Mouse (Mus musculus): ENCODE measurements around the gene Mt4. TPM values are rescaled to one million over a fixed set of nuclear protein-coding genes. Genes with fewer than 3 reads are reported as not detected.
A peak's percentile ranks its signal among the peaks of the same experiment; 100 is the strongest.
"Not testable (repeated sequence)": the region's sequence is repeated elsewhere in the genome, so short reads cannot be mapped to it uniquely, and the experiment has no call there.

Mt4 gene
- polyA plus RNA-seq, 1 experiment from 2014 or later: 1.3 TPM

DNA sequence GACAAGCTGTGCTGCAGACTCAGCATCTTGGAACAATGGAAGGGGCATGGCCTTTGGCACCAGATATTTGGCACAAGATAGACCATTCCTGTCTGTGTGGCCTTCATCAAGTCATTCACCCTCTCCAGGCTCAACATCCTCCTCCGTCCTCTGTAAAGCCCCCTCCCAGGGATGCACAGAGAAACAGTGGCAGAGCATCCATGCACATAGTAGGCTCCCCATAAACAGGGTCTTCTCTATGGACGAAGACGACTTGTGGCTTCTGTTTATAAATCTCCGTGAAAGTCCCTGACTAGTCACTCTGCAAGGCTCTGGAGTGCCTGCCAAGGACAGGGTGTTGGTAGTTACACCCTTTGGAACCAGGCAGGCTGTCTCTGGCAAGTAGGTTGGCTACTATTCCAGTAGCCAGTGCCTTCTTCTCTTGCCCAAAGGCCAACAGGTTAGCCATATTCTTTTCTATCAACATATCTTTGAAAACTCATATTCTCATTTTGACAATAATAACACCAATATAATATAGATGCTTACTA, 3.3 kb downstream of the Mt4 start:
- Histone ChIP-seq H3K9ac (ENCODE audit: low read length) (no peak overlapping the region), H3K9me3 (ENCODE audit: control insufficient read depth, low read length) (no peaks in the 10 kb centered on the region), H3K27me3 (replicated peaks; ENCODE audit: control insufficient read depth, insufficient read depth, low read length) (no peaks in the 10 kb centered on the region), H3K36me3 (ENCODE audit: control insufficient read depth, insufficient read depth, low read length) (no peaks in the 10 kb centered on the region), H3K4me3 (ENCODE audit: low read depth, low read length) (no peak overlapping the region), H3K4me2 (ENCODE audit: low read length) (no peak overlapping the region), H3K27ac (ENCODE audit: low read depth) (no peak overlapping the region), H3K4me1 (replicated peaks; ENCODE audit: control insufficient read depth, insufficient read depth, low read length) (no peaks in the 10 kb centered on the region)
- WGBS: 88% methylated on average over 4 of the region's 4 CpGs
- ATAC-seq (replicated peaks; ENCODE audit: low FRiP score, low TSS enrichment, low read depth) (no peak), DNase-seq (ENCODE audit: low spot score) (no peak)

- 45% methylated on average over 5 of the region's 5 CpGs for WGBS
- Histone ChIP-seq H3K4me3 (ENCODE audit: low read depth, low read length) (no peak overlapping the region), H3K9me3 (ENCODE audit: control insufficient read depth, low read length) (no peaks in the 10 kb centered on the region), H3K27ac (ENCODE audit: low read depth) (no peak overlapping the region), H3K4me1 (replicated peaks; ENCODE audit: control insufficient read depth, insufficient read depth, low read length) (peaks cover 8% of the 10 kb centered on the region), H3K9ac (ENCODE audit: low read length) (no peak overlapping the region), H3K4me2 (ENCODE audit: low read length) (no peak overlapping the region), H3K36me3 (ENCODE audit: control insufficient read depth, insufficient read depth, low read length) (no peaks in the 10 kb centered on the region), H3K27me3 (replicated peaks; ENCODE audit: control insufficient read depth, insufficient read depth, low read length) (0 out of 2 replicates have a peak, but pooled peaks cover 6% of the 10 kb centered on the region)
- no peak for ATAC-seq (replicated peaks; ENCODE audit: low FRiP score, low TSS enrichment, low read depth)
- DNase-seq (ENCODE audit: low spot score): no peak
Measured at GRCm38 (mm10) chr8:94148236-94148635, 11.2 kb downstream of the Mt4 start.

- WGBS: 69% methylated on average over 5 of the region's 5 CpGs
- Histone ChIP-seq H3K36me3 (ENCODE audit: control insufficient read depth, insufficient read depth, low read length) (no peaks in the 10 kb centered on the region), H3K27ac (ENCODE audit: low read depth) (no peak overlapping the region), H3K9ac (ENCODE audit: low read length) (no peak overlapping the region), H3K4me3 (ENCODE audit: low read depth, low read length) (no peak overlapping the region), H3K4me1 (replicated peaks; ENCODE audit: control insufficient read depth, insufficient read depth, low read length) (peaks cover 12% of the 10 kb centered on the region), H3K4me2 (ENCODE audit: low read length) (no peak overlapping the region), H3K27me3 (replicated peaks; ENCODE audit: control insufficient read depth, insufficient read depth, low read length) (0 out of 2 replicates have a peak, but pooled peaks cover 6% of the 10 kb centered on the region), H3K9me3 (ENCODE audit: control insufficient read depth, low read length) (no peaks in the 10 kb centered on the region)
- no peak for ATAC-seq (replicated peaks; ENCODE audit: low FRiP score, low TSS enrichment, low read depth)
- DNase-seq (ENCODE audit: low spot score): no peak
Measured at GRCm38 (mm10) chr8:94150925-94151324, 13.9 kb downstream of the Mt4 start.

- DNase-seq (ENCODE audit: low spot score): peak; percentile 68
- Histone ChIP-seq H3K4me3 (ENCODE audit: low read depth, low read length) (peak within 1 kb of the TSS; percentile 16), H3K27me3 (replicated peaks; ENCODE audit: control insufficient read depth, insufficient read depth, low read length) (0 out of 2 replicates have a peak, but pooled peaks cover 6% of the 10 kb centered on the region), H3K27ac (ENCODE audit: low read depth) (no peak within 1 kb of the TSS), H3K36me3 (ENCODE audit: control insufficient read depth, insufficient read depth, low read length) (no peaks in the 10 kb centered on the region), H3K4me1 (replicated peaks; ENCODE audit: control insufficient read depth, insufficient read depth, low read length) (peaks cover 12% of the 10 kb centered on the region), H3K9me3 (ENCODE audit: control insufficient read depth, low read length) (no peaks in the 10 kb centered on the region), H3K4me2 (ENCODE audit: low read length) (peak within 1 kb of the TSS; percentile 55), H3K9ac (ENCODE audit: low read length) (no peak within 1 kb of the TSS)
- peak; percentile 59; the same call in 1 of the 2 replicates for ATAC-seq (replicated peaks; ENCODE audit: low FRiP score, low TSS enrichment, low read depth)
- 2% methylated on average over 29 of the region's 29 CpGs for WGBS
Measured at GRCm38 (mm10) chr8:94152513-94153300, 15.7 kb downstream of the Mt4 start, which contains the start of gene Mt3. Gene Mt3 (plus strand): TSS chr8:94152607.

DNA sequence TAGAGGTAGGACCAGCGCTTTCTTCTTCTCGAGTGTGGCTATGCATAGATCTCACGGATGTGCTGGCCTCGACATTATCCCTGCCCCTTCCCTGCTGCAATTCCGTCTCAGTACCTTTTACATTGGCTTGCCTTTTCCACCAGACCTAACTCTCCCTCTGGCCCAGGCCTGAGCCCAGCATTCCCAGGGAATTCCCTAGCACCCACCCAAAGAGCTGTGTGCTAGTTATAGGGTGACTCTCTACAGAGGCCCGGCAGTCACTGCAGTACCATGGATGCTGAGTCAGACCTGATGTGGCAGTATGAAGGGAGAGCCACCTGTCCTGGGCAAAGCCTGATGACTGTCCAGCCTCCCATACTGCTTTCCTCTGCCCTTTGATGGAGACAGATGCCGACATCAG, 16.5 kb downstream of the Mt4 start:
- Histone ChIP-seq H3K9me3 (ENCODE audit: control insufficient read depth, low read length) (no peaks in the 10 kb centered on the region), H3K9ac (ENCODE audit: low read length) (no peak overlapping the region), H3K4me3 (ENCODE audit: low read depth, low read length) (no peak overlapping the region), H3K27ac (ENCODE audit: low read depth) (no peak overlapping the region), H3K27me3 (replicated peaks; ENCODE audit: control insufficient read depth, insufficient read depth, low read length) (0 out of 2 replicates have a peak, but pooled peaks cover 6% of the 10 kb centered on the region), H3K36me3 (ENCODE audit: control insufficient read depth, insufficient read depth, low read length) (no peaks in the 10 kb centered on the region), H3K4me2 (ENCODE audit: low read length) (peak overlapping the region; percentile 55; the same call in 1 of the 2 replicates), H3K4me1 (replicated peaks; ENCODE audit: control insufficient read depth, insufficient read depth, low read length) (peaks cover 12% of the 10 kb centered on the region)
- WGBS: 35% methylated on average over 7 of the region's 7 CpGs
- no peak; the same call in 1 of the 2 replicates for ATAC-seq (replicated peaks; ENCODE audit: low FRiP score, low TSS enrichment, low read depth)
- DNase-seq (ENCODE audit: low spot score): no peak

- H3K9me3 ChIP-seq (ENCODE audit: control insufficient read depth, low read length): no peaks in the 10 kb centered on the region
- WGBS: 32% methylated on average over 6 of the region's 6 CpGs
Measured at GRCm38 (mm10) chr8:94154537-94154936, 17.5 kb downstream of the Mt4 start.

DNA sequence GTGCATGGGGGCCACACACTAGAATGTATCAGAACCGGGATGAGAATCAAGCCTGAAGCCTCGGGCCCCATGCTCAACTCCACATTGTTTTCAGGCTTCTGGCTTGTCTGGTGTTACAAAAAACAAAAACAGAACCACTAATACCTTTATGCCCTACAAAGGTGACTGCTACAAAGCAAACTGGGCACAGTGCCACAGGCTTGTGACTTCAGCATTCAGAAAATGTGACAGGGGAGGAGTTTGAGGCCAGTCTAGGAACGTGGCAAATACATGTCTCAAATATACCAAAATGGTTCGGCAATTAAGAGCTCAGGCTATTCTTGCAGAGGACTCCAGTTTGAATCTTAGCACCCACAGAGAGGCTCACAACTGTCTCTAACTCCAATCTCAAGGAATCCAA, 19.1 kb downstream of the Mt4 start:
- 74% methylated on average over 4 of the region's 4 CpGs for WGBS
- no peak for ATAC-seq (replicated peaks; ENCODE audit: low FRiP score, low TSS enrichment, low read depth)
- peaks cover 12% of the 10 kb centered on the region for H3K4me1 ChIP-seq (replicated peaks; ENCODE audit: control insufficient read depth, insufficient read depth, low read length)
- no peak overlapping the region for H3K4me2 ChIP-seq (ENCODE audit: low read length)
- H3K27ac ChIP-seq (ENCODE audit: low read depth): no peak overlapping the region
- no peaks in the 10 kb centered on the region for H3K9me3 ChIP-seq (ENCODE audit: control insufficient read depth, low read length)
- no peak overlapping the region for H3K4me3 ChIP-seq (ENCODE audit: low read depth, low read length)
- no peak for DNase-seq (ENCODE audit: low spot score)
- H3K36me3 ChIP-seq (ENCODE audit: control insufficient read depth, insufficient read depth, low read length): no peaks in the 10 kb centered on the region
- no peak overlapping the region for H3K9ac ChIP-seq (ENCODE audit: low read length)
- 0 out of 2 replicates have a peak, but pooled peaks cover 3% of the 10 kb centered on the region for H3K27me3 ChIP-seq (replicated peaks; ENCODE audit: control insufficient read depth, insufficient read depth, low read length)

More at GRCm38 (mm10) chr8:94154537-94154936, 17.5 kb downstream of the Mt4 start:
- no peaks in the 10 kb centered on the region for H3K36me3 ChIP-seq (ENCODE audit: control insufficient read depth, insufficient read depth, low read length)
- H3K27me3 ChIP-seq (replicated peaks; ENCODE audit: control insufficient read depth, insufficient read depth, low read length): 0 out of 2 replicates have a peak, but pooled peaks cover 6% of the 10 kb centered on the region
- H3K9ac ChIP-seq (ENCODE audit: low read length): no peak overlapping the region
- peaks cover 12% of the 10 kb centered on the region for H3K4me1 ChIP-seq (replicated peaks; ENCODE audit: control insufficient read depth, insufficient read depth, low read length)
- no peak overlapping the region for H3K27ac ChIP-seq (ENCODE audit: low read depth)
- no peak overlapping the region for H3K4me3 ChIP-seq (ENCODE audit: low read depth, low read length)
- ATAC-seq (replicated peaks; ENCODE audit: low FRiP score, low TSS enrichment, low read depth): no peak
- H3K4me2 ChIP-seq (ENCODE audit: low read length): no peak overlapping the region
- no peak for DNase-seq (ENCODE audit: low spot score)

DNA sequence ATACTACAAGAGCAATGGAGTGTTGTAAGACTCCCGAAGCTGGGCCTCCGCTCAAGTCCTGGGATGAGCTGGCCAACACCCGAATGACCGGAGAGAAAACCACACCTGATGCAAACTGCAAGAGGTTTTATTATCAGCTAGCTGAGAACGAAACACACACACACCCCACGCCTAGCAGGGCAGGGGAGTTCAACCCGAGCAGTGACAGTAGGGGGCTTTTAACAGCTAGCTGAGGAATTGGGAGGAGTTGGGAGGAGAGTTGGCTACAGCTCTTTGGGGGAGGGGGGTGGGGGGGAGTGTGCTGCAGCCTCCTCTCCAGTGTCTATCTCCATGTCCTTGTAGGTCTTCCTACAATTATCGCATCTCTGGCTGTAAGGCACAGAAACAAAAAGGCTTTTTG, 28.8 kb downstream of the Mt4 start:
- H3K4me3 ChIP-seq (ENCODE audit: low read depth, low read length); H3K9me3 ChIP-seq (ENCODE audit: control insufficient read depth, low read length); H3K9ac ChIP-seq (ENCODE audit: low read length); H3K4me1 ChIP-seq (replicated peaks; ENCODE audit: control insufficient read depth, insufficient read depth, low read length); DNase-seq (ENCODE audit: low spot score); H3K27ac ChIP-seq (ENCODE audit: low read depth); H3K27me3 ChIP-seq (replicated peaks; ENCODE audit: control insufficient read depth, insufficient read depth, low read length); H3K36me3 ChIP-seq (ENCODE audit: control insufficient read depth, insufficient read depth, low read length); H3K4me2 ChIP-seq (ENCODE audit: low read length); ATAC-seq (replicated peaks; ENCODE audit: low FRiP score, low TSS enrichment, low read depth): not testable (repeated sequence)
- WGBS: 61% methylated on average over 8 of the region's 8 CpGs

Data from intestine, embryonic 14.5 days (tissue).